12 mouse cellular contexts compared by ENCODE assay signal in genomic region chr19:58016561-58017453, GRCm38 (mm10).
DNase-seq lines count a peak whose midpoint lies in the region; ATAC-seq and TF ChIP-seq lines count a peak whose summit lies in the region.
"Had no signal": no experiment of that assay in that cellular context is flagged by ENCODE, and none has a peak within 500 bp of the region (broad histone marks: within the 10 kb centered on the region; RNA-seq: fewer than 3 reads in every experiment).

No protein-coding gene starts in this region.

- no peak overlapping the region for H3K4me3 ChIP-seq in liver, adult 2 months (ENCODE audit: insufficient read depth, low read depth, low read length)
- H3K4me3 ChIP-seq in liver, embryonic 11.5 days (ENCODE audit: low read depth, low read length) = no peak overlapping the region
- H3K4me3 ChIP-seq in embryonic facial prominence, embryonic 14.5 days (ENCODE audit: low read depth, low read length) = no peak overlapping the region
- no peak overlapping the region for H3K4me3 ChIP-seq in midbrain, embryonic 13.5 days (replicated peaks)
- H3K4me3 ChIP-seq: heart, embryonic 13.5 days; layer of hippocampus, adult 2 months had no signal

- H3K4me1 ChIP-seq in liver, adult 2 months (ENCODE audit: control insufficient read depth, insufficient read depth, low read length) = peaks cover 13% of the 10 kb centered on the region
- no peaks in the 10 kb centered on the region for H3K4me1 ChIP-seq in liver, embryonic 11.5 days (replicated peaks; ENCODE audit: control insufficient read depth, insufficient read depth, low read length)
- H3K4me1 ChIP-seq in embryonic facial prominence, embryonic 14.5 days (ENCODE audit: control insufficient read depth, insufficient read depth, low read length) = peaks cover 7% of the 10 kb centered on the region
- H3K4me1 ChIP-seq in midbrain, embryonic 13.5 days (replicated peaks) = no peaks in the 10 kb centered on the region

- peak; percentile 96 for DNase-seq in liver, adult 2 months (ENCODE audit: extremely low read depth, low read depth, low spot score)
- DNase-seq in liver, embryonic 11.5 days (ENCODE audit: low spot score) = no peak
- peak; percentile 77 for DNase-seq in embryonic facial prominence, embryonic 14.5 days (ENCODE audit: low spot score)
- DNase-seq in heart, adult 9 months (ENCODE audit: low spot score in 2 of 2) = peak; percentile 78 to 82
- peak; percentile 50 for DNase-seq in lung, postnatal 14 days
- DNase-seq in B cell, adult 2 months = no peak
- no peak for DNase-seq in spleen, adult 18-20 months
- DNase-seq: liver, postnatal 0 days had no signal

- no peaks in the 10 kb centered on the region for H3K36me3 ChIP-seq in liver, adult 2 months (ENCODE audit: control insufficient read depth, insufficient read depth, low read length)
- no peaks in the 10 kb centered on the region for H3K36me3 ChIP-seq in liver, embryonic 11.5 days (ENCODE audit: control insufficient read depth, insufficient read depth, low read length)
- H3K36me3 ChIP-seq in embryonic facial prominence, embryonic 14.5 days (ENCODE audit: control insufficient read depth, insufficient read depth, low read length) = no peaks in the 10 kb centered on the region
- no peaks in the 10 kb centered on the region for H3K36me3 ChIP-seq in midbrain, embryonic 13.5 days
- H3K36me3 ChIP-seq: heart, embryonic 13.5 days had no signal

- H3K27me3 ChIP-seq in liver, adult 2 months (ENCODE audit: control insufficient read depth, insufficient read depth, low read length) = no peaks in the 10 kb centered on the region
- no peaks in the 10 kb centered on the region for H3K27me3 ChIP-seq in liver, embryonic 11.5 days (replicated peaks; ENCODE audit: control insufficient read depth, insufficient read depth, low read length)
- H3K27me3 ChIP-seq in embryonic facial prominence, embryonic 14.5 days (replicated peaks; ENCODE audit: control insufficient read depth, insufficient read depth, low read length) = no peaks in the 10 kb centered on the region
- H3K27me3 ChIP-seq in midbrain, embryonic 13.5 days = no peaks in the 10 kb centered on the region
- H3K27me3 ChIP-seq: heart, embryonic 13.5 days; Patski had no signal

- WGBS in liver, adult 2 months = 44% methylated on average over 9 of the region's 9 CpGs
- 87% methylated on average over 9 of the region's 9 CpGs for WGBS in liver, embryonic 11.5 days
- WGBS in embryonic facial prominence, embryonic 14.5 days = 58% methylated on average over 9 of the region's 9 CpGs
- WGBS in midbrain, embryonic 13.5 days = 87% methylated on average over 9 of the region's 9 CpGs

- H3K9me3 ChIP-seq in liver, embryonic 11.5 days (ENCODE audit: control insufficient read depth, low read length) = no peaks in the 10 kb centered on the region
- no peaks in the 10 kb centered on the region for H3K9me3 ChIP-seq in embryonic facial prominence, embryonic 14.5 days (ENCODE audit: control insufficient read depth, low read length)
- H3K9me3 ChIP-seq in midbrain, embryonic 13.5 days = no peaks in the 10 kb centered on the region
- H3K9me3 ChIP-seq: heart, embryonic 13.5 days had no signal

- no peak for ATAC-seq in liver, embryonic 11.5 days (replicated peaks; ENCODE audit: low FRiP score)
- peak; percentile 84 for ATAC-seq in embryonic facial prominence, embryonic 14.5 days (ENCODE audit: low read depth)
- no peak for ATAC-seq in midbrain, embryonic 13.5 days
- ATAC-seq: liver, postnatal 0 days; Patski had no signal

- no peak for TF ChIP-seq CTCF in liver, adult 2 months (IDR thresholded peaks at IDR 0.05; ENCODE audit: low read depth, low read length)

- H3K4me2 ChIP-seq in liver, embryonic 11.5 days = no peak overlapping the region
- no peak overlapping the region for H3K4me2 ChIP-seq in embryonic facial prominence, embryonic 14.5 days (ENCODE audit: low read depth, low read length)
- H3K4me2 ChIP-seq in midbrain, embryonic 13.5 days (replicated peaks) = no peak overlapping the region
- H3K4me2 ChIP-seq: heart, embryonic 13.5 days had no signal

- no peak for TF ChIP-seq POLR2A in liver, adult 2 months (IDR thresholded peaks at IDR 0.05; ENCODE audit: extremely low read depth, insufficient read depth, low read length)

- H3K27ac ChIP-seq in liver, adult 2 months (replicated peaks; ENCODE audit: insufficient read depth, low read depth, low read length) = peak overlapping the region; percentile 72
- H3K27ac ChIP-seq in liver, embryonic 11.5 days (ENCODE audit: low read depth, low read length) = no peak overlapping the region
- no peak overlapping the region; the same call in 1 of the 2 replicates for H3K27ac ChIP-seq in embryonic facial prominence, embryonic 14.5 days (replicated peaks; ENCODE audit: low read depth, low read length)
- no peak overlapping the region for H3K27ac ChIP-seq in midbrain, embryonic 13.5 days
- H3K27ac ChIP-seq: heart, embryonic 13.5 days; layer of hippocampus, adult 2 months had no signal

- no peak overlapping the region for H3K9ac ChIP-seq in liver, adult 2 months (ENCODE audit: low read depth, low read length)
- no peak overlapping the region for H3K9ac ChIP-seq in liver, embryonic 11.5 days (ENCODE audit: low read depth, low read length)
- H3K9ac ChIP-seq in embryonic facial prominence, embryonic 14.5 days (ENCODE audit: low read depth, low read length) = no peak overlapping the region
- no peak overlapping the region for H3K9ac ChIP-seq in midbrain, embryonic 13.5 days (replicated peaks)
- H3K9ac ChIP-seq: heart, embryonic 13.5 days; liver, postnatal 0 days had no signal

- no peaks in the 10 kb centered on the region for H3K79me2 ChIP-seq in liver, adult 2 months (ENCODE audit: control insufficient read depth, insufficient read depth, low read length)

Comparison
In these comparisons a context has a peak if more than half of its experiments do, and no peak if none do; other contexts are left out.
1. DNase-seq: peak in liver, adult 2 months (single experiment), embryonic facial prominence, embryonic 14.5 days (single experiment), heart, adult 9 months (2 of 2) and lung, postnatal 14 days (single experiment); none in liver, embryonic 11.5 days (single experiment), B cell, adult 2 months (0 of 2) and spleen, adult 18-20 months (0 of 2).